Mouse (Mus musculus) C2C12 (cell line): ENCODE data around the gene Kirrel3.

ENCODE experiments used
- CEBPB ChIP-seq: IDR thresholded peaks from one replicate; pipeline ENCODE4 v1.6.1; 2011; ENCODE audit warnings: low read depth, mild to moderate bottlenecking, control low read depth, moderate library complexity
- CTCF ChIP-seq: IDR thresholded peaks from one replicate; pipeline ENCODE4 v1.5.1; 2011; ENCODE audit not compliant: control insufficient read depth, insufficient read depth, insufficient read length
- FOSL1 ChIP-seq: IDR thresholded peaks from one replicate; pipeline ENCODE4 v1.8.0; 2011; ENCODE audit warnings: mild to moderate bottlenecking, low read length; ENCODE audit not compliant: poor library complexity, insufficient read depth, severe bottlenecking
- MAX ChIP-seq: IDR thresholded peaks from one replicate; pipeline ENCODE4 v1.6.1; 2011; ENCODE audit warnings: mild to moderate bottlenecking, control low read depth
- MYOD1 ChIP-seq: IDR thresholded peaks from one replicate; pipeline ENCODE4 v1.6.1; 2011; ENCODE audit warnings: low read depth; ENCODE audit not compliant: control insufficient read depth, insufficient read length
- MYOG ChIP-seq: IDR thresholded peaks from one replicate; pipeline ENCODE4 v1.6.1; 2011; ENCODE audit not compliant: control insufficient read depth, insufficient read length; ENCODE audit errors: extremely low read depth
- USF1 ChIP-seq: IDR thresholded peaks from one replicate; pipeline ENCODE4 v1.6.1; 2011; ENCODE audit warnings: low read depth, mild to moderate bottlenecking, control low read depth, moderate library complexity

DNA sequence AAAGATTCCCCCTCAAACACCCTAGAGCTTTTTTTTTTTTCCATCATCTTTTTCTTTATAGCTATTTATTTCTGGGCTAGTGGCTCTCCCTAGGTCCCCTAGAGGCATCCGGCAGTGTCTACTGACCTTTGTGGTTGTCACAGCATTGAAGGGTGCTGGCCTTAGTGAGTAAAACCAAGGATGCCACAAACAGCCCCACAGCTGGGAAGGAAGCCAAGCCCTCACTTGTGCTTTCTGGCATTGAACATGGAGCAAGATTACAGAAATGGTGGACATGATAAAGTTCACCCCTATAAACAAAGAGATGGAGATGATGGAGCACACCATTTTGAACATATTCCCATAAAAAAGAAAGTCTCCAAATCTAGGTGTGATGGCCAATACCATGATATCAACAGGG is 536.0 kb downstream of the Kirrel3 start:
- TF ChIP-seq MAX = no peak
- TF ChIP-seq CTCF = no peak
- TF ChIP-seq USF1 = no peak
- TF ChIP-seq MYOD1 = no peak
- TF ChIP-seq MYOG = no peak
- no peak for TF ChIP-seq FOSL1
- no peak for TF ChIP-seq CEBPB
